Mouse (Mus musculus): ENCODE measurements around the gene Sh3bp5. TPM values are rescaled to one million over a fixed set of nuclear protein-coding genes. Genes with fewer than 3 reads are reported as not detected.
A peak's percentile ranks its signal among the peaks of the same experiment; 100 is the strongest.

Gene Sh3bp5
- polyA plus RNA-seq, 1 experiment from 2014 or later = 38.4 TPM

DNA sequence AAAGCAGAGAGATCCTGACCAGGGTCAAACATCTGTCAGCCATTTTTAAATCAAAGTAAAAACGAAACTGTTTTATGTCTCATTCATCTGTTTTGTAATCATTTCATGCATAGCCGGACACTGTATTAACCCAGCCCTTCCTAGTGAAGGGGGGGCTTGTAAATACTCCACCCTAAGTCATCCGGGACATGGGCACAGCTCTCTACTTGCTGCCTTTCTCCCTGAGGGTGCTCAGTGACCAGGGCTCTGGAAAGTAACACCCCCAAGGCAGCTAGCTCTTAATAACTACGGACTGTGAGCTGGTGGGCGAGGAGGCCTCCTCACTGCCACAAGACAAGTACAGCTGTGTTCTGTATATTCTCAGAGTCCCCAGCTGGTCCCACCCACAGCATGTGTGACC lies 13.1 kb upstream of the Sh3bp5 start:
- Histone ChIP-seq H3K36me3 (ENCODE audit: insufficient read depth, low read length) (no peaks in the 10 kb centered on the region), H3K4me3 (ENCODE audit: low read depth, low read length) (no peak overlapping the region), H3K27me3 (replicated peaks; ENCODE audit: insufficient read depth, low read length) (no peaks in the 10 kb centered on the region), H3K9me3 (ENCODE audit: low read length) (no peaks in the 10 kb centered on the region), H3K4me1 (ENCODE audit: insufficient read depth, low read depth, low read length) (no peaks in the 10 kb centered on the region), H3K4me2 (replicated peaks; ENCODE audit: low read depth, low read length) (no peak overlapping the region), H3K27ac (ENCODE audit: low read length) (peak overlapping the region; percentile 40; the same call in 1 of the 2 replicates), H3K9ac (replicated peaks; ENCODE audit: low read depth) (no peak overlapping the region)
- DNase-seq (ENCODE audit: low spot score) (peak; percentile 55), ATAC-seq (peak; percentile 82)
- 34% methylated on average over 5 of the region's 5 CpGs for WGBS
- TF ChIP-seq CTCF (IDR thresholded peaks at IDR 0.05) = no peak
- TF ChIP-seq EP300 (IDR thresholded peaks at IDR 0.05) = no peak

DNA sequence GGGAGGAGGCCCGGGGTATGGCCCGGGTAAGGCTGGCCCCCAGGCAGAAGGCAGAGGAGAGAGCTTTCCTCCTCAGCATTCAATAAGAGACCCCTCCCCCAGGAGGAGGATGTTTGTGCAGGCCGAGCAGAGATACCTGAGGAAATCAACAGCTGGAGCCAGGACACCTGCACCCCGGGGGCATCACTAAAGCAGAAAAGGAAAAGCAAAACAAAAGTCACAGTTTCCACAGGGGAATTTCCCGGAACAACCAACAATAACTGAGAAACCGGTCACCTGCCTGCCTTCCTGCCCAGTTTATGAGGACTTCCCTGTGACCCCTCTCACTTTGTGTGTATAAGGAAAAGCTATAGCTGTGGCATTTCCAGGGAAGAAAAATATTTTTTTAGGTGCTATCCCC lies 7.7 kb upstream of the Sh3bp5 start:
- no peak overlapping the region for H3K9ac ChIP-seq (replicated peaks; ENCODE audit: low read depth)
- no peaks in the 10 kb centered on the region for H3K9me3 ChIP-seq (ENCODE audit: low read length)
- no peak for DNase-seq (ENCODE audit: low spot score)
- H3K4me1 ChIP-seq (ENCODE audit: insufficient read depth, low read depth, low read length) = no peaks in the 10 kb centered on the region
- H3K4me3 ChIP-seq (ENCODE audit: low read depth, low read length) = no peak overlapping the region
- 60% methylated on average over 6 of the region's 6 CpGs for WGBS
- no peak overlapping the region for H3K27ac ChIP-seq (ENCODE audit: low read length)
- no peak overlapping the region for H3K4me2 ChIP-seq (replicated peaks; ENCODE audit: low read depth, low read length)
- no peak for ATAC-seq
- TF ChIP-seq EP300 (IDR thresholded peaks at IDR 0.05) (no peak), CTCF (IDR thresholded peaks at IDR 0.05) (no peak)
- no peaks in the 10 kb centered on the region for H3K27me3 ChIP-seq (replicated peaks; ENCODE audit: insufficient read depth, low read length)
- H3K36me3 ChIP-seq (ENCODE audit: insufficient read depth, low read length) = no peaks in the 10 kb centered on the region

DNA sequence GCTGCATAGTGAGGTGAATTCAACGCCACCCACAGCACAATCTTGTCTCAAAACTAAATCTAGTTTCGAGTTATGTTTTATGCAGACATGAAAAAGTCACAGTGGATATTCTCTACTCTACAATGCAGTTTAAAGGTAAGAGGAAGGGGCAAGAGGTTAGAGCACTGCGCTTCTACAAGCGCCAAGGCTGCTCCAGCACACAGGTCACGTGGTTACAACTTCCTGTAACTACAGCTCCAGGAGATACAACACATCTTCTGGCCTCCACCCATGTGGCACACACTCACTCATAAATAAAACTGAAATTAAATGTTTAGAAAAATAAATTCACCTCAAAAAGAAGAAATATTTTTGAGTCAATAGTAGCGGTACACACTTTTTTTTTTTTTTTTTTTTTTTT lies 4.8 kb upstream of the Sh3bp5 start:
- Histone ChIP-seq H3K36me3 (ENCODE audit: insufficient read depth, low read length) (no peaks in the 10 kb centered on the region), H3K9ac (replicated peaks; ENCODE audit: low read depth) (no peak overlapping the region), H3K4me1 (ENCODE audit: insufficient read depth, low read depth, low read length) (0 out of 2 replicates have a peak, but pooled peaks cover 2% of the 10 kb centered on the region), H3K27me3 (replicated peaks; ENCODE audit: insufficient read depth, low read length) (peaks cover 1% of the 10 kb centered on the region; the same call in 1 of the 2 replicates), H3K4me2 (replicated peaks; ENCODE audit: low read depth, low read length) (no peak overlapping the region), H3K9me3 (ENCODE audit: low read length) (no peaks in the 10 kb centered on the region), H3K4me3 (ENCODE audit: low read depth, low read length) (no peak overlapping the region), H3K27ac (ENCODE audit: low read length) (no peak overlapping the region)
- ATAC-seq (no peak), DNase-seq (ENCODE audit: low spot score) (no peak)
- TF ChIP-seq EP300 (IDR thresholded peaks at IDR 0.05) = no peak
- TF ChIP-seq CTCF (IDR thresholded peaks at IDR 0.05) = no peak
- 80% methylated on average over 6 of the region's 6 CpGs for WGBS

DNA sequence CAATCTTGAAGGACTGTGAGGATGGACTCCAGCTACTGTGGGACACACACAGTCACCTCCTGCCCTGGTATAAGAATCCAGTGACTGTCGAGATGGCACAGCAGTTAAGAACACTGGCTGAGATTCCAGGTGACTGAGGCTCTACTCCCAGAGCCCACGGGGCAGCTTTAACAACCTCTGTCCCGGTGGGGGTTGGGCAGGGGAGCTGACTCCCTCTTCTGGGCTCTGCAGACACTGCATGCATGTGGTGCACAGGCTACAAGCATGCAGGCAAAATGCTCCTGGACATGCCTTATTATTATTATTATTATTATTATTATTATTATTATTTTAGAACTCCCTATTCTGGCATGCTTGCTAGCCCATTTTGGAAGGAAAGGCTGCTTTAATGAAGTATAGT lies 4.4 kb upstream of the Sh3bp5 start:
- TF ChIP-seq CTCF (IDR thresholded peaks at IDR 0.05) (peak; percentile 42), EP300 (IDR thresholded peaks at IDR 0.05) (no peak)
- Histone ChIP-seq H3K4me2 (replicated peaks; ENCODE audit: low read depth, low read length) (no peak overlapping the region), H3K36me3 (ENCODE audit: insufficient read depth, low read length) (no peaks in the 10 kb centered on the region), H3K9me3 (ENCODE audit: low read length) (no peaks in the 10 kb centered on the region), H3K27ac (ENCODE audit: low read length) (no peak overlapping the region), H3K4me1 (ENCODE audit: insufficient read depth, low read depth, low read length) (0 out of 2 replicates have a peak, but pooled peaks cover 2% of the 10 kb centered on the region), H3K27me3 (replicated peaks; ENCODE audit: insufficient read depth, low read length) (peaks cover 5% of the 10 kb centered on the region; the same call in 1 of the 2 replicates), H3K9ac (replicated peaks; ENCODE audit: low read depth) (no peak overlapping the region), H3K4me3 (ENCODE audit: low read depth, low read length) (no peak overlapping the region)
- DNase-seq (ENCODE audit: low spot score) (no peak), ATAC-seq (no peak)
- WGBS = 22% methylated on average over 3 of the region's 3 CpGs

GRCm38 (mm10) chr14:31439279-31439678 lies 3.4 kb upstream of the Sh3bp5 start:
- no peak overlapping the region for H3K4me3 ChIP-seq (ENCODE audit: low read depth, low read length)
- no peak overlapping the region for H3K9ac ChIP-seq (replicated peaks; ENCODE audit: low read depth)
- 60% methylated on average over 11 of the region's 11 CpGs for WGBS
- DNase-seq (ENCODE audit: low spot score) = no peak
- H3K4me1 ChIP-seq (ENCODE audit: insufficient read depth, low read depth, low read length) = 0 out of 2 replicates have a peak, but pooled peaks cover 2% of the 10 kb centered on the region
- H3K9me3 ChIP-seq (ENCODE audit: low read length) = no peaks in the 10 kb centered on the region
- no peak overlapping the region for H3K4me2 ChIP-seq (replicated peaks; ENCODE audit: low read depth, low read length)
- H3K27me3 ChIP-seq (replicated peaks; ENCODE audit: insufficient read depth, low read length) = peaks cover 5% of the 10 kb centered on the region; the same call in 1 of the 2 replicates
- no peaks in the 10 kb centered on the region for H3K36me3 ChIP-seq (ENCODE audit: insufficient read depth, low read length)
- TF ChIP-seq CTCF (IDR thresholded peaks at IDR 0.05) = no peak
- no peak for TF ChIP-seq EP300 (IDR thresholded peaks at IDR 0.05)
- no peak overlapping the region for H3K27ac ChIP-seq (ENCODE audit: low read length)
- ATAC-seq = no peak

- Histone ChIP-seq H3K9me3 (ENCODE audit: low read length) (no peaks in the 10 kb centered on the region), H3K9ac (replicated peaks; ENCODE audit: low read depth) (no peak overlapping the region), H3K27me3 (replicated peaks; ENCODE audit: insufficient read depth, low read length) (peaks cover 5% of the 10 kb centered on the region; the same call in 1 of the 2 replicates), H3K4me2 (replicated peaks; ENCODE audit: low read depth, low read length) (no peak overlapping the region), H3K36me3 (ENCODE audit: insufficient read depth, low read length) (no peaks in the 10 kb centered on the region), H3K4me3 (ENCODE audit: low read depth, low read length) (no peak overlapping the region), H3K27ac (ENCODE audit: low read length) (no peak overlapping the region; the same call in 1 of the 2 replicates), H3K4me1 (ENCODE audit: insufficient read depth, low read depth, low read length) (0 out of 2 replicates have a peak, but pooled peaks cover 5% of the 10 kb centered on the region)
- no peak for ATAC-seq
- DNase-seq (ENCODE audit: low spot score) = peak; percentile 23
- no peak for TF ChIP-seq EP300 (IDR thresholded peaks at IDR 0.05)
- no peak for TF ChIP-seq CTCF (IDR thresholded peaks at IDR 0.05)
- WGBS = 55% methylated on average over 8 of the region's 8 CpGs
Observed at GRCm38 (mm10) chr14:31437826-31438529, 2.1 kb upstream of the Sh3bp5 start.
